Mouse (Mus musculus): ENCODE measurements around the gene Ric8a. TPM values are rescaled to one million over a fixed set of nuclear protein-coding genes. Genes with fewer than 3 reads are reported as not detected.

The Ric8a gene
- polyA plus RNA-seq, 1 experiment from 2014 or later = 49.4 TPM

DNA sequence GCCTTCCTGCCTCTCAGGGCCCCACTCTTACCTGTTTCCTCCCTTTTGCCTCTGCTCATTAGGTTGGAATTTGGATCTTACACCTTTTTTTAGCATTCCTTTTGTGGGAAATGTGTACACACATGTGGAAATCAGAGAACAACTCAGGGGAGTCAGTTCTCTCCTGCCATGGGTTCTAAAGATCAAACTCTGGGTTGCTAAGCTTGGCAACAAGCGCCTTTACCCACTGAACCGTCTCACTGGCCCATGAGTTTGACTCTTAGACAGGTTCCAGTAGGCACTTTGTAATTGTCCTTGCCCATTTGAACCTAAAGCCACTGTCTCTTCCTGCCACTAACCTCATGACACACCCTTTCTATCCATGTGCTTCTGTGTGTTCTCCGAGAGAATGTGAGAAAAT lies 37.9 kb downstream of the Ric8a start:
- Histone ChIP-seq H3K36me3 (ENCODE audit: control insufficient read depth, insufficient read depth, low read length) (peaks cover 68% of the 10 kb centered on the region), H3K27ac (ENCODE audit: low read depth, low read length) (no peak overlapping the region), H3K27me3 (ENCODE audit: control insufficient read depth, insufficient read depth, low read length) (no peaks in the 10 kb centered on the region), H3K4me3 (ENCODE audit: low read length) (no peak overlapping the region), H3K4me1 (ENCODE audit: control insufficient read depth, insufficient read depth, low read length) (no peaks in the 10 kb centered on the region), H3K4me2 (replicated peaks; ENCODE audit: low read depth, low read length) (no peak overlapping the region), H3K9me3 (ENCODE audit: control insufficient read depth, low read length) (no peaks in the 10 kb centered on the region), H3K9ac (ENCODE audit: low read depth, low read length) (no peak overlapping the region)
- WGBS = 95% methylated on average over 3 of the region's 3 CpGs
- no peak for ATAC-seq (ENCODE audit: low FRiP score, low TSS enrichment)

DNA sequence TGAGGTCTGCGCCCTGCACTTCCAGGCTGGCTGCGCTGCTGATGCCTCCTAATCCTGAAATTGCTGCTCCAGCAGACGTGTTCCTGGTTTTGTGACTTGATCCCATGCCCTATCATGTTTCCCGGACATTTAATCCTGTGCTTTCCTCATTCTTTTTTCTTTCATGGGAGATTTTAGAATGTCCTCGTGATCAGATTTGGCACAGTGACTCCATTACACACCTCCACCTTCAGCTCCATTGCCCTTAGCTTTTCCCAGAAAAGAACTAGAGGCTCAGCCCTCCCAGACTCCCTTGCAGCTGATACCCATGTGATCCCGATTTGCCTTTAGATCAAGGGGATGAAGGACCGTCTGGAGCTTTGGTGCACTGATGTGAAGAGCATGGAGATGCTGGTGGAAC lies 41.1 kb downstream of the Ric8a start:
- no peak overlapping the region for H3K27ac ChIP-seq (ENCODE audit: low read depth, low read length)
- H3K4me1 ChIP-seq (ENCODE audit: control insufficient read depth, insufficient read depth, low read length) = no peaks in the 10 kb centered on the region
- no peak for ATAC-seq (ENCODE audit: low FRiP score, low TSS enrichment)
- H3K9ac ChIP-seq (ENCODE audit: low read depth, low read length) = no peak overlapping the region
- no peak overlapping the region for H3K4me2 ChIP-seq (replicated peaks; ENCODE audit: low read depth, low read length)
- H3K36me3 ChIP-seq (ENCODE audit: control insufficient read depth, insufficient read depth, low read length) = peaks cover 50% of the 10 kb centered on the region
- no peaks in the 10 kb centered on the region for H3K9me3 ChIP-seq (ENCODE audit: control insufficient read depth, low read length)
- 83% methylated on average over 7 of the region's 7 CpGs for WGBS
- H3K4me3 ChIP-seq (ENCODE audit: low read length) = no peak overlapping the region
- no peaks in the 10 kb centered on the region for H3K27me3 ChIP-seq (ENCODE audit: control insufficient read depth, insufficient read depth, low read length)

DNA sequence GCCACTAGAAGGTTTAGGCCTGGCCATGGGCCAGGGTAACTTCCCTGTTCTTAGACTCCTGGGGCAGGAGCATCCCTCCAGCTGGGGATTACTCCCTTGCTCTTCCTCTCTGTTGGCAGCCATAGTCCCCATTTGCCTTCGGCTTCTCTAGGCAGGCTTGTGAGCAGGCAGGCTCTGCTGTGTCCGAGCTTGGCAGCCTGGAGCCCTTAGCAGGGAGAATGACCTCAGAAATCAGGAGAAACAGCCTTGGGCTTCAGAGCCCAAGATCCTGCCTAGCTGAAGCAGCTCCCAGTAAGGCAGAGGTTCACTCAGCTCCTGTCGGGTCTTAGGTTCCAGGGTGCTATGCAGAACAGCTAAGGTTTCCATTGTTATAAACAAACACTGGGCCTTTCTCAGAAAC lies 42.4 kb downstream of the Ric8a start:
- Histone ChIP-seq H3K4me2 (replicated peaks; ENCODE audit: low read depth, low read length) (no peak overlapping the region), H3K4me1 (ENCODE audit: control insufficient read depth, insufficient read depth, low read length) (no peaks in the 10 kb centered on the region), H3K9ac (ENCODE audit: low read depth, low read length) (no peak overlapping the region), H3K27ac (ENCODE audit: low read depth, low read length) (no peak overlapping the region), H3K9me3 (ENCODE audit: control insufficient read depth, low read length) (no peaks in the 10 kb centered on the region), H3K4me3 (ENCODE audit: low read length) (no peak overlapping the region), H3K36me3 (ENCODE audit: control insufficient read depth, insufficient read depth, low read length) (peaks cover 39% of the 10 kb centered on the region), H3K27me3 (ENCODE audit: control insufficient read depth, insufficient read depth, low read length) (no peaks in the 10 kb centered on the region)
- no peak for ATAC-seq (ENCODE audit: low FRiP score, low TSS enrichment)
- 75% methylated on average over 3 of the region's 3 CpGs for WGBS

DNA sequence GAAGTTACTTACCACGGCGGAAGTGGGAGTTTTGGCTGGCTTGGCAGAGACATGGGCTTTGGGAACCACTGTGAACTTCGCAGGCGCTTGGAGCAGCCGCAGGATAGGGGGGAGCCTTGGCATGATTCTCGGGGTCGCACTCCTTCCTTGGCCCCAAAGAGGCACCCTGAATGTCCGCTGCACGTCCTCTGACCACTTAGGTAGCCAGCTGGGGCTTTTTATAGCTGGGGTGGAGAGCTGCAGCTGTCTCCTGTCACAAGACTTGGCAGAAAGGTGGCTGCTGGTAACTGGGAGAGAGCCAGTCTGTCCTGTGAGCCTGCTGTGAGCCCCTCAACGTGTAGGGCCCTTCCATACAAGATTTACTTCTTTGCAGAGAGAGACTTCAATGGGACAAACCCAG lies 43.5 kb downstream of the Ric8a start, which contains the start of gene Cox8b:
Gene Cox8b (minus strand): TSS at position 227 of the 400 bp plus-strand sequence.
- Histone ChIP-seq H3K27me3 (ENCODE audit: control insufficient read depth, insufficient read depth, low read length) (no peaks in the 10 kb centered on the region), H3K9ac (ENCODE audit: low read depth, low read length) (no peak within 1 kb of the TSS), H3K4me3 (ENCODE audit: low read length) (no peak within 1 kb of the TSS), H3K4me2 (replicated peaks; ENCODE audit: low read depth, low read length) (no peak within 1 kb of the TSS), H3K4me1 (ENCODE audit: control insufficient read depth, insufficient read depth, low read length) (no peaks in the 10 kb centered on the region), H3K9me3 (ENCODE audit: control insufficient read depth, low read length) (no peaks in the 10 kb centered on the region), H3K36me3 (ENCODE audit: control insufficient read depth, insufficient read depth, low read length) (peaks cover 31% of the 10 kb centered on the region), H3K27ac (ENCODE audit: low read depth, low read length) (no peak within 1 kb of the TSS)
- WGBS = 69% methylated on average over 10 of the region's 10 CpGs
- no peak for ATAC-seq (ENCODE audit: low FRiP score, low TSS enrichment)

DNA sequence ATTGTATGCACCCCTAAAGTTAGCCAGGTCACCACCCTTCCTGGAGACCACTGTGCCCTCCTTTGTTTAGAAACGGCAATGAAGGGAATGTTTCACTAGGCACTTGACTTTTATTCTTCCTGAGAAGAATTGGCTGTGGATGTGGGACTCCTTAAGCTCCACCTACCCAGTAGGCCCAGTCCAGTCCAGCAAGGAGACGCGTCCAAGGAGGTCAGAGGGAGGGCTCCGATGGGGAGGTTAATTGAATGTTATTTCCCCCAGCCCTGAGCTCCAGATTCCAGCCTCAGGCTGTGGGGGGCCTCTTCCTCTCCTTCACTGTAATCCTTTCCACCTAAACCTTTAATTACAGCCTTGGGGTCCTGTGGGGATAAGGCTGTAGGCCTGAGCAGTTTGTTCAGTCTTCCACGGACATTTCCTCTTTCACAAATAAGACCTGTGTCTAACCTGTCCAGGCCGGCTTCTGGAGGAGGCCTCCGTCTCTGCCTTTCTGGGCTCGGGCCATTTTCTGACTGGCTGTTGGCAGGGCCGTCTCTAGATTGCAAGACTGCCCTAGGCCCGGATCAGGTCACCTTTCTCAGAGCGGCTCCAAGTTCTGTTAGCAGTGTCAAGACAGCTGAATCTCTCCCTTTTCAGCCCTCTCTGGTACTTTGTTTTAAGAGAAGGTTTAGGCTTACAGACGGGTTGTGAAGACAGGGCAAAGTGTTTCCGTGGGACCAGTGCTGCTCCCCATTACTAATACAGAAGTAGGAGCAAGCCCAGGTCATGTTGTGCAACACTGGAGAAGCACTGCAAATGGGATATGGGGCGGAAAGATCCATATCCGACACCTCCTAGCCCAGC lies 45.5 kb downstream of the Ric8a start:
- H3K4me3 ChIP-seq (ENCODE audit: low read length) = no peak overlapping the region
- 0 out of 2 replicates have a peak overlapping the region, but pooled peaks have one; percentile 12 for H3K9ac ChIP-seq (ENCODE audit: low read depth, low read length)
- peaks cover 24% of the 10 kb centered on the region for H3K36me3 ChIP-seq (ENCODE audit: control insufficient read depth, insufficient read depth, low read length)
- ATAC-seq (ENCODE audit: low FRiP score, low TSS enrichment) = no peak
- WGBS = 68% methylated on average over 15 of the region's 15 CpGs
- H3K27me3 ChIP-seq (ENCODE audit: control insufficient read depth, insufficient read depth, low read length) = no peaks in the 10 kb centered on the region
- no peak overlapping the region for H3K27ac ChIP-seq (ENCODE audit: low read depth, low read length)
- no peaks in the 10 kb centered on the region for H3K4me1 ChIP-seq (ENCODE audit: control insufficient read depth, insufficient read depth, low read length)
- no peaks in the 10 kb centered on the region for H3K9me3 ChIP-seq (ENCODE audit: control insufficient read depth, low read length)
- no peak overlapping the region for H3K4me2 ChIP-seq (replicated peaks; ENCODE audit: low read depth, low read length)

DNA sequence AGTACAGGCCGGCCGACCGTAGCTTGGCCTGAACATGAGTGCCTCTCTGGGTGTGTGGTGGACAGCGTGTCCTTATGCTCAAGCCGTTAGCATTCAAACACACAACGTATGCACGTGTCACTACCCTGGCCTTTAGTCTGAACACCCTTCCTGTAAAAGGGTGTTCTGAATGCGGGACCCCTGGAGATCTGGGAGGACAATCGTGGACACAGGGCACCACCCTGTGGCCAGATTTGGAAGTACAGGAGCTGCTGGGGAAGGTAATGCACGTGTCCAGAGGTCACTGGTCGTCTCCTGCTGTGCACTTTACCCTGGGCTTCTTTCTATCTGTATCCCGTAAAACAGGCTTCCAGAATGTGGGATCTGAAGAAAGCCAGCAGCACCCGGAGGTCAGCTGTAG lies 46.5 kb downstream of the Ric8a start:
- Histone ChIP-seq H3K9me3 (ENCODE audit: control insufficient read depth, low read length) (no peaks in the 10 kb centered on the region), H3K27ac (ENCODE audit: low read depth, low read length) (no peak overlapping the region), H3K9ac (ENCODE audit: low read depth, low read length) (0 out of 2 replicates have a peak overlapping the region, but pooled peaks have one; percentile 28), H3K4me2 (replicated peaks; ENCODE audit: low read depth, low read length) (no peak overlapping the region), H3K4me1 (ENCODE audit: control insufficient read depth, insufficient read depth, low read length) (no peaks in the 10 kb centered on the region), H3K4me3 (ENCODE audit: low read length) (no peak overlapping the region), H3K36me3 (ENCODE audit: control insufficient read depth, insufficient read depth, low read length) (peaks cover 14% of the 10 kb centered on the region), H3K27me3 (ENCODE audit: control insufficient read depth, insufficient read depth, low read length) (no peaks in the 10 kb centered on the region)
- peak; percentile 70 for ATAC-seq (ENCODE audit: low FRiP score, low TSS enrichment)
- WGBS = 23% methylated on average over 13 of the region's 13 CpGs

DNA sequence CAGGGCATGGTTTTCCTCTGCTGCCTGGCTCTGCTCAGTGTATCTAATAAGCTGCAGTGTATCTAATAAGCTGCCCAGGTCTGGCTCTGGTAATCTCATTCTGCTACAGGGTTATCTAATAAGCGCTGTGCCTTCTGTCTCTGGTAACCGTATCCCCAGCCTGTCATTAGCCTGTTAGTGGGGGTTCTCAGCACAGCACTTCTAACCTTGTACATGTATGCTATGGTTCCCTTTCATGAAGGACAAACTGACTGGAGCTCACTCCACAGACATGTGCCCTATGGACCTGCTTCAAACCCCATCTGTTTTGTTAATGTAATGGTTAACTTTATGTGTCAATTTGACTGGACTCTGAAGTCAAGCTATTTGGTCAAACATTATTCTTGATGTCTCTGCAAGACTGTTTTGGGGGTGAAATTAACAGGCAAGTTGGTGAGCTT lies 48.9 kb downstream of the Ric8a start:
- no peak overlapping the region for H3K9ac ChIP-seq (ENCODE audit: low read depth, low read length)
- WGBS = 84% methylated on average over 2 of the region's 2 CpGs
- H3K9me3 ChIP-seq (ENCODE audit: control insufficient read depth, low read length) = no peaks in the 10 kb centered on the region
- no peaks in the 10 kb centered on the region for H3K36me3 ChIP-seq (ENCODE audit: control insufficient read depth, insufficient read depth, low read length)
- H3K27ac ChIP-seq (ENCODE audit: low read depth, low read length) = no peak overlapping the region
- no peaks in the 10 kb centered on the region for H3K27me3 ChIP-seq (ENCODE audit: control insufficient read depth, insufficient read depth, low read length)
- ATAC-seq (ENCODE audit: low FRiP score, low TSS enrichment) = no peak
- H3K4me3 ChIP-seq (ENCODE audit: low read length) = no peak overlapping the region
- H3K4me2 ChIP-seq (replicated peaks; ENCODE audit: low read depth, low read length) = no peak overlapping the region
- no peaks in the 10 kb centered on the region for H3K4me1 ChIP-seq (ENCODE audit: control insufficient read depth, insufficient read depth, low read length)

DNA sequence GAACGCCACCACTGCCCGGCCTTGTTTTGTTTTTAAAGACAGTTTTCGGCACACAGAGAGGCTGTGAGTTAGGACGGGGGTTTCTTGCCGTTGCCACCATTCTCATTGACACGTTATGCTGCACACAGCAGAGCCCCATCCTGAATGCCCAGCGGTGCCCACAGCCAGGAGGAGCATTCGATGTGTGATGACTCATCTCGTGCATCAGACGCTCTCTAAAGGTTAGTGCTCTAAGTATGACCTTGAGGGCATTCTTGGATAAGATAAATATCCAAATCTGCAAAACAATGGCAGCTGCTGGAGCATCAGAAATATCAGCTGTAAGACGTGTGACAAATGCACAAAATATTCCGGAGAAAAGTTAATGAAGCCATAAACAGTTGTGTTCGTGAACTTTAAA lies 50.4 kb downstream of the Ric8a start:
- H3K4me1 ChIP-seq (ENCODE audit: control insufficient read depth, insufficient read depth, low read length) = no peaks in the 10 kb centered on the region
- no peak overlapping the region for H3K27ac ChIP-seq (ENCODE audit: low read depth, low read length)
- H3K9ac ChIP-seq (ENCODE audit: low read depth, low read length) = no peak overlapping the region
- no peaks in the 10 kb centered on the region for H3K27me3 ChIP-seq (ENCODE audit: control insufficient read depth, insufficient read depth, low read length)
- ATAC-seq (ENCODE audit: low FRiP score, low TSS enrichment) = no peak
- H3K9me3 ChIP-seq (ENCODE audit: control insufficient read depth, low read length) = no peaks in the 10 kb centered on the region
- H3K4me2 ChIP-seq (replicated peaks; ENCODE audit: low read depth, low read length) = no peak overlapping the region
- no peak overlapping the region for H3K4me3 ChIP-seq (ENCODE audit: low read length)
- no peaks in the 10 kb centered on the region for H3K36me3 ChIP-seq (ENCODE audit: control insufficient read depth, insufficient read depth, low read length)
- WGBS = 78% methylated on average over 13 of the region's 13 CpGs

DNA sequence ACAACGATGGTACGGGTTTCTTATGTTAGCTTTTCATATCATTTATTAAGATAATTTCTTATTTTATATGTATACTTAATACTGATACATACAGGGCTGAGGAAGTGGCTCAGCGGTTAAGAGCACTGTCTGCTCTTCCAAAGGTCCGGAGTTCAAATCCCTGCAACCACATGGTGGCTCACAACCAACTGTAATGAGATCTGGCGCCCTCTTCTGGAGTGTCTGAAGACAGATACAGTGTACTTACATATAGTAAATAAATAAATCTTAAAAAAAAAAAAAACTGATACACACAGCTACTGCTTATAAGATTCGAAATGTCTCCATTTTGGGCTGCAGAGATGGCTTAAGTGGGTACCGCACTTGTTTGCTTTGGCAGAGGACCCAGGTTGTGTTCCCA lies 50.9 kb downstream of the Ric8a start:
- Histone ChIP-seq H3K36me3 (ENCODE audit: control insufficient read depth, insufficient read depth, low read length) (no peaks in the 10 kb centered on the region), H3K4me2 (replicated peaks; ENCODE audit: low read depth, low read length) (no peak overlapping the region), H3K27me3 (ENCODE audit: control insufficient read depth, insufficient read depth, low read length) (no peaks in the 10 kb centered on the region), H3K4me1 (ENCODE audit: control insufficient read depth, insufficient read depth, low read length) (no peaks in the 10 kb centered on the region), H3K9me3 (ENCODE audit: control insufficient read depth, low read length) (no peaks in the 10 kb centered on the region), H3K27ac (ENCODE audit: low read depth, low read length) (no peak overlapping the region), H3K4me3 (ENCODE audit: low read length) (no peak overlapping the region), H3K9ac (ENCODE audit: low read depth, low read length) (no peak overlapping the region)
- ATAC-seq (ENCODE audit: low FRiP score, low TSS enrichment) = no peak
- 91% methylated on average over 7 of the region's 7 CpGs for WGBS
